Mouse (Mus musculus): ENCODE data around the gene Srf. TPM values are rescaled to one million over a fixed set of nuclear protein-coding genes. Genes with fewer than 3 reads are reported as not detected.
"Not testable (repeated sequence)": the region's sequence is repeated elsewhere in the genome, so short reads cannot be mapped to it uniquely, and the experiment has no call there.

The Srf gene
- total RNA-seq, 2 experiments from 2014 or later, result 82.4 to 89.3 TPM

DNA sequence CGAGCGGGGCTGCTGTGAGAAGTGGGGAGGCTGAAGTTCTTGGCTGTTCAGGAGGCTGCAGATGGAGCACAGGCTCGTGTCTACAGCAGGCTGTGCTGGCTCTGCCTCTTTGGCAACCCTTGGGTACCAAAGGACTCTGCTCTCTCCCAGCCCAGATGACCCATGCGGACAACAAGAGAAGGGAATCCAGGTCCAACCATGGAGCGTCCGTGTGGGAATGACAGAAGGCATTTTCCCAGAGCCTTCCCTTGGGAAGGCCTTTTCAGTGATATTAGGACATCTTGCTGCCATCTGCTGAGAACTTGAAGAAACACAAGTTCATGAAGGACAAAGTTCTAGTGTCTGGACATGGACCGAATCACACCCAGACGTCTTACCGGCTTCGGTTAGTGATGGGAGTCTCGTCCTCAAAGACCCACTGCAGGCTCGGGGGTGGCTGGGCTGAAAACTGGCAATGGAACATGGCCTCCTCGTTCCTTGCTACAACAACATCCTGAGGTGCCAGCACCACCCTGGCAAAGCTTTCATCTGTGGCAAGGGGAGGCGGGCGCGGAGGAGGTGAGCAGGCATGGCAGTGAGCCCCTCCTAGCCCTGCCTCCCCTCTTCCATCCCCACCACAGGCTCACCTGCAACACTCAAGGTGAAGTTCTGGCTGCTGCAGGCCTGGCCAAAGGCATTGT, 33.8 kb upstream of the Srf start:
- no peak for DNase-seq
- Histone ChIP-seq H3K27ac (no peak overlapping the region), H3K4me3 (no peak overlapping the region)
- peak; percentile 36 for TF ChIP-seq CTCF (IDR thresholded peaks at IDR 0.05)
- intact Hi-C loops (cut with DNase I), result no loop called here

- H3K4me3 ChIP-seq, result no peak overlapping the region
- DNase-seq, result no peak
- no peak overlapping the region for H3K27ac ChIP-seq
- intact Hi-C loops (cut with DNase I), result no loop called here
- TF ChIP-seq CTCF (IDR thresholded peaks at IDR 0.05), result no peak
Observed at GRCm38 (mm10) chr17:46588913-46589312, 32.9 kb upstream of the Srf start.

- no peak for TF ChIP-seq CTCF (IDR thresholded peaks at IDR 0.05)
- no peak for DNase-seq
- intact Hi-C loops (cut with DNase I), result no loop called here
- H3K27ac ChIP-seq, result no peak overlapping the region
- H3K4me3 ChIP-seq, result no peak overlapping the region
Observed at GRCm38 (mm10) chr17:46588173-46588572, 32.2 kb upstream of the Srf start.

GRCm38 (mm10) chr17:46586327-46586726, 30.4 kb upstream of the Srf start:
- TF ChIP-seq CTCF (IDR thresholded peaks at IDR 0.05), result no peak
- intact Hi-C loops (cut with DNase I), result no loop called here
- no peak for DNase-seq
- no peak overlapping the region for H3K4me3 ChIP-seq
- no peak overlapping the region for H3K27ac ChIP-seq

GRCm38 (mm10) chr17:46578650-46579049, 22.7 kb upstream of the Srf start:
- H3K27ac ChIP-seq, result no peak overlapping the region
- intact Hi-C loops (cut with DNase I), result no loop called here
- DNase-seq, result no peak
- TF ChIP-seq CTCF (IDR thresholded peaks at IDR 0.05), result no peak
- H3K4me3 ChIP-seq, result no peak overlapping the region

DNA sequence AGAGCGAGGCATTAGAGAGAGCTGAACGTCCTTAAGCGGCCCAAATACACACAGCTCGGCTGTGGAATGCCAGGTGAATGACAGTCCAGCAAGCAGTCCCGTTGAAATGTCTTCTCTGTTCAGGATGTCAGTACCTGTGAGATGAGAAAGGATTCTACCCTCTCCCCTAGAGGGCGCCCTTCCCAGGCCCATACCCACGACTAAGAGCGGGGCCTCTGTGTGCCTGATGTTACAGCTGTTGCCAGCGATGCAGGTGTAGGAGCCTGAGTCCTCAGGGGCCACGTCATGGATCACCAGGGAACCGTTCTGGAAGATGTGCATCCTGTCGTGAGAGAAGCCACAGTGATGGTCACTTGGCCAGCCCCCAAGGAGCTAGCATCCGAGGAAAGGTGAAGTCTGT, 20.1 kb upstream of the Srf start:
- intact Hi-C loops (cut with DNase I), result no loop called here
- no peak overlapping the region for H3K27ac ChIP-seq
- peak; percentile 70 for TF ChIP-seq CTCF (IDR thresholded peaks at IDR 0.05)
- H3K4me3 ChIP-seq, result no peak overlapping the region
- peak; percentile 51 for DNase-seq

DNA sequence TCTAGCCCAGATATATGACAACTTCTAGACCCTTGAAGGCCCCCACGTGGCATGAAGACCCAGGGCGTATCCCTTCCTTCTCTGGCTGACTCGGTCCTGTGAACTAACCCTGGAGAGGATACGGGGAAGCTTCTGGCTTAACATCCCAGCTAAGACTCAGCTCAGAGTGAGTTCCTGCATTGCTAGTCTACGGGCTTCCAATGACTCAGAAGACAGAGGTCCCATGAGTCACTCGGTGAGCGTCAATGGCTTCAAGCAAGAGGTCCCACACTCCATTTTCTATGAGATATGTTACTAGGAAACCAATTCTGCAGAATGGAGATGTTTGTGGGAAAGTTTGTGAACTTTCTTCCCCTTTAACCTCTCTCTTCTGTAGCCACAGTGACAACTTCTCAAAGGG, 18.6 kb upstream of the Srf start:
- intact Hi-C loops (cut with DNase I), result no loop called here
- Histone ChIP-seq H3K4me3 (no peak overlapping the region), H3K27ac (no peak overlapping the region)
- DNase-seq, result no peak
- no peak for TF ChIP-seq CTCF (IDR thresholded peaks at IDR 0.05)

DNA sequence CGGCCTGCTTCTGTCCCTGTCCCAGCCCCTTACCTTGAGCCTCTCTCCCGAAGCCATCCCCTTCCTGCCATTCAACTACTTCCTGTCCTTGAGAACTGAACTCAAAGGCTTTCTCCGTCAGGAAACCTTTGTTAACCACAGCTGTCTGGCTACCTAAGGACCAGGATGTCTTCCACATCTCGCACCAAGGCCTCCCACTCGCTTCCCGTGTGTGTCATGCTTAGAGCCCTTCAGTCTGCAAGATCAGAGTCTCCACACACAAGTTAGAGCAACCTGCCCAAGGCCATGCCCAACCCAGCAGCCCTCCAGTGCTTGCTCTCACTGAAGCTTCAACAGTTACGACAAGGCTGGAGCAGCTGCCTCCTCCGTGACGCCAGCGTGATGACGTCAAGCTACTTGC, 15.0 kb upstream of the Srf start:
- TF ChIP-seq CTCF (IDR thresholded peaks at IDR 0.05), result no peak
- intact Hi-C loops (cut with DNase I), result no loop called here
- peak overlapping the region; percentile 9; the same call in 1 of the 2 replicates for H3K4me3 ChIP-seq
- no peak for DNase-seq
- peak overlapping the region; percentile 43 for H3K27ac ChIP-seq

DNA sequence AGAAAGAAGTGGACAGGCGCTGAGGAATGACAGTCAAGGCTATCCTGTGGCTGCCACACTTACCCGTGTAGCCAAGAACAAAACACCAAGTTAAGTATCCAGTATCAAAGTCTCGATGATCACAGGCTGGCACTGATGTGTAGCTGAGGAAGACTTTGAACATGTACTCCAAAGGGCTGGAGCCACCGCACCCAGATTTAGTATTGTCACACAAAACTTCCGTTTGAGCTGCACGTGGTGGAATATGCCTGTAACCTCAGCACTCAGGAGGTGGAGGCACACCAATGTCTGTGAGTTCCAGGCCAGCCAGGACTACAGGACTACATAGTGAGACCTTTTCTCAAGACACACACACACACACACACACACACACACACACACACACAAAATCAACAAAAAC, 3.2 kb upstream of the Srf start:
- no peak overlapping the region for H3K27ac ChIP-seq
- intact Hi-C loops (cut with DNase I), result loop anchor here (10.0 kb wide), 1 partner anchor 146 kb away; the partner anchor contains the start of gene Ppp2r5d
- DNase-seq, result no peak
- H3K4me3 ChIP-seq, result no peak overlapping the region
- TF ChIP-seq CTCF (IDR thresholded peaks at IDR 0.05), result no peak

DNA sequence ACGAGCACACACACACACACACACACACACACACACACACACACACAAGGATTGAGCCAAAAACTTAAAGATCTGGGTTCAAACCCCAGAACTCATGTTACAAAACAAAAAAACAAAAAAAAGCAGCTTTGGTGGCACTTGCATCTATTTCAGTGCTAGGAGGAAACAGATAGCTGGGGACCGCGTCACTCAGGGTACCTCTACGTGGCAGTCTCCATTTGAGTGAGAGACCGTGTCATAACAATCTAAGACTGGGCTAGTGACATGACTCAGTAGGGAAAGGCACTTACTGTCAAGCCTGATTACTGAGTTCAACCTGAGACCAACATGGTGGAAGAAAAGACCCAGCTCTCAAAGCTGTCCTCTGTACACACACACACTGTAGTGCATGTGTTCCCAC, 2.2 kb upstream of the Srf start:
- Histone ChIP-seq H3K27ac (no peak overlapping the region), H3K4me3 (no peak overlapping the region)
- intact Hi-C loops (cut with DNase I), result loop anchor here (10.0 kb wide), 1 partner anchor 147 kb away; the partner anchor contains the start of gene Ppp2r5d
- TF ChIP-seq CTCF (IDR thresholded peaks at IDR 0.05), result no peak
- no peak for DNase-seq

DNA sequence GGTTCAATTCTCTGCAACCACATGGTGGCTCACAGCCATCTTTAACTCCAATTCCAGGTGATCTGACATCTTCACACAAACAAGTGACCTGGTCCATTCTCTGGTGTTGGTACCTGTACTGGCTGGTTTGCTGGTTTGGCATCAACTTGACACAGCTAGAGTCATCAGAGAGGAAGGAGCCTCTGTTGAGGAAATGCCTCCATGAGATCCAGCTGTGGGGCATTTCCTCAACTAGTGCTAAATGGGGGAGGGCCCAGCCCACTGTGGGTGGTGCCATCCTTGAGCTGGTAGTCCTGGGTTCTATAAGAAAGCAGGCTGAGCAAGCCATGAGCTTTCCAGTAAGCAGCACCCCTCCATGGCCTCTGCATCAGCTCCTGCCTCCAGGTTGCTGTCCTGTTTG, 1.3 kb upstream of the Srf start:
- peak overlapping the region; percentile 98 for H3K27ac ChIP-seq
- H3K4me3 ChIP-seq, DNase-seq: not testable (repeated sequence)
- intact Hi-C loops (cut with DNase I), result loop anchor here (10.0 kb wide), 1 partner anchor 147 kb away; the partner anchor contains the start of gene Ppp2r5d

DNA sequence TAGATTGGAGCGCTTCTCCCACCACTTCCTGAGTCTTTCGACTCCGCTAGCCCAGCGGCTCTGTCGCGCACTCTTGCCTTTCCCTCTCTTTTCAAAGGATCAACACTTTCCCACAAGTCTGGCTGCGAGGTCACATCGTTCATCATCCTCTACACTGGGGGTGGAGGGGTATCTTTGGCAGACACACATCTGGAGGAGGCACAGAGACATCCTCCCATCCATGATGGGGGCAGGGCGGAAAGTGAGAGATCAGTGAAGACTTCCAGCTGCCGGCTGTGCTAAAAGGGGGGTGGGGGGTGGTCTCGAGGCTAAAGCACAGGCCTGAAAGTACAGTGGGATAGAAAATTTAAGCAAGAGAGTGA, 590 bp upstream of the Srf start:
- DNase-seq, result peak; percentile 38
- Histone ChIP-seq H3K27ac (peak overlapping the region; percentile 98), H3K4me3 (peak overlapping the region; percentile 98)
- intact Hi-C loops (cut with DNase I), result loop anchor here (10.0 kb wide), 1 partner anchor 148 kb away; the partner anchor contains the start of gene Ppp2r5d
- no peak for TF ChIP-seq CTCF (IDR thresholded peaks at IDR 0.05)

GRCm38 (mm10) chr17:46554977-46555672, 850 bp downstream of the Srf start:
- DNase-seq, result no peak

More at GRCm38 (mm10) chr17:46554977-46555672, 850 bp downstream of the Srf start:
- TF ChIP-seq CTCF (IDR thresholded peaks at IDR 0.05), result no peak
- H3K27ac ChIP-seq, result peak overlapping the region; percentile 98
- peak overlapping the region; percentile 98 for H3K4me3 ChIP-seq
- intact Hi-C loops (cut with DNase I), result loop anchor here (5.0 to 10.0 kb wide), 2 partner anchors 92 to 150 kb away; partner anchors contain the start of genes Klc4, Mrpl2 and Ppp2r5d

Data from gastrocnemius, adult 2 months (tissue).